Mouse (Mus musculus) neural tube, embryonic 14.5 days (tissue): ENCODE measurements around the gene Qrsl1. TPM values are rescaled to one million over a fixed set of nuclear protein-coding genes. Genes with fewer than 3 reads are reported as not detected.

Experiments used
- ATAC-seq: fragments of 200-750 bp; cut with Nextera tagmentation; 2 replicates; pipeline ENCODE4 v1.8.0; 2017; ENCODE audit warnings: low read depth, mild to moderate bottlenecking, moderate TSS enrichment, moderate library complexity
- H3K27ac ChIP-seq: fragments of 300-500 bp; sonication (generic); 2 replicates; pipeline ENCODE4 v1.5.1; 2014; ENCODE audit warnings: low read depth, mild to moderate bottlenecking, control low read depth, low read length, moderate library complexity, mixed read lengths
- H3K27me3 ChIP-seq: fragments of 300-500 bp; sonication (generic); 2 replicates; pipeline ENCODE4 v1.6.1; 2014; ENCODE audit warnings: low read length; ENCODE audit not compliant: control insufficient read depth, insufficient read depth
- H3K36me3 ChIP-seq: fragments of 300-500 bp; sonication (generic); 2 replicates; pipeline ENCODE4 v1.6.1; 2014; ENCODE audit warnings: low read length, mixed read lengths; ENCODE audit not compliant: control insufficient read depth, insufficient read depth
- H3K4me1 ChIP-seq: fragments of 300-500 bp; sonication (generic); 2 replicates; pipeline ENCODE4 v1.6.1; 2014; ENCODE audit warnings: low read length; ENCODE audit not compliant: control insufficient read depth, insufficient read depth
- H3K4me2 ChIP-seq: fragments of 300-500 bp; sonication (generic); 2 replicates; pipeline ENCODE4 v1.6.1; 2014; ENCODE audit warnings: mild to moderate bottlenecking, low read depth, low read length, control low read depth
- H3K4me3 ChIP-seq: fragments of 300-500 bp; sonication (generic); 2 replicates; pipeline ENCODE4 v1.5.1; 2014; ENCODE audit warnings: low read depth, low read length, control low read depth, mixed read lengths
- H3K9ac ChIP-seq: fragments of 300-500 bp; sonication (generic); replicated peaks from 2 replicates; pipeline ENCODE4 v1.6.1; 2014; ENCODE audit warnings: low read depth, mild to moderate bottlenecking, control low read depth, low read length, mixed read lengths
- H3K9me3 ChIP-seq: fragments of 300-500 bp; sonication (generic); 2 replicates; pipeline ENCODE4 v1.6.1; 2016; ENCODE audit warnings: low read length; ENCODE audit not compliant: control insufficient read depth
- WGBS: fragments of 180-500 bp; shearing (Covaris S2); extraction: QIAGEN DNeasy Blood & Tissue Kit; methylation state at CpG from one replicate; pipeline ENCODE4 v1.1.7; 2014; 5-methylcytosine and 5-hydroxymethylcytosine counted together
- polyA plus RNA-seq: library from polyadenylated mRNA; unstranded; fragments of >200 nt; fragmentation: Nextera tagmentation; extraction: Ambion mirVana; gene quantifications from 2 replicates; pipeline ENCODE4 v1.2.1, GENCODE M21; 2014

The Qrsl1 gene
- polyA plus RNA-seq, 1 experiment from 2014 or later, result 26.3 TPM

- 83% methylated on average over 2 of the region's 2 CpGs for WGBS
- no peak overlapping the region for H3K27ac ChIP-seq
- no peak for ATAC-seq
- H3K9ac ChIP-seq, result no peak overlapping the region
- no peaks in the 10 kb centered on the region for H3K4me1 ChIP-seq
- no peak overlapping the region for H3K4me3 ChIP-seq
- H3K27me3 ChIP-seq, result no peaks in the 10 kb centered on the region
- H3K9me3 ChIP-seq, result no peaks in the 10 kb centered on the region
- H3K4me2 ChIP-seq, result no peak overlapping the region
- no peaks in the 10 kb centered on the region for H3K36me3 ChIP-seq
These were observed 55.4 kb downstream of the Qrsl1 start for GRCm38 (mm10) chr10:43846141-43846622.

- no peaks in the 10 kb centered on the region for H3K4me1 ChIP-seq
- no peaks in the 10 kb centered on the region for H3K27me3 ChIP-seq
- no peaks in the 10 kb centered on the region for H3K9me3 ChIP-seq
- no peak for ATAC-seq
- no peak overlapping the region for H3K9ac ChIP-seq
- 82% methylated on average over 3 of the region's 3 CpGs for WGBS
- no peak overlapping the region for H3K27ac ChIP-seq
- H3K4me2 ChIP-seq, result no peak overlapping the region
- H3K36me3 ChIP-seq, result no peaks in the 10 kb centered on the region
- H3K4me3 ChIP-seq, result no peak overlapping the region
These were observed 56.1 kb downstream of the Qrsl1 start for GRCm38 (mm10) chr10:43845442-43845841.

- ATAC-seq, result no peak
- no peak overlapping the region for H3K4me3 ChIP-seq
- H3K27me3 ChIP-seq, result no peaks in the 10 kb centered on the region
- no peak overlapping the region for H3K9ac ChIP-seq
- no peaks in the 10 kb centered on the region for H3K36me3 ChIP-seq
- no peak overlapping the region for H3K27ac ChIP-seq
- WGBS, result 89% methylated on average over 5 of the region's 5 CpGs
- no peak overlapping the region for H3K4me2 ChIP-seq
- H3K9me3 ChIP-seq, result no peaks in the 10 kb centered on the region
- no peaks in the 10 kb centered on the region for H3K4me1 ChIP-seq
These were observed 60.1 kb downstream of the Qrsl1 start for GRCm38 (mm10) chr10:43841441-43841840.

GRCm38 (mm10) chr10:43832868-43833267, 68.7 kb downstream of the Qrsl1 start:
- Histone ChIP-seq H3K27ac (no peak overlapping the region), H3K27me3 (no peaks in the 10 kb centered on the region), H3K9ac (no peak overlapping the region), H3K4me3 (no peak overlapping the region), H3K9me3 (no peaks in the 10 kb centered on the region), H3K4me2 (no peak overlapping the region), H3K4me1 (no peaks in the 10 kb centered on the region), H3K36me3 (no peaks in the 10 kb centered on the region)
- ATAC-seq, result no peak
- WGBS, result 34% methylated on average over 5 of the region's 5 CpGs

GRCm38 (mm10) chr10:43830251-43831018, 71.1 kb downstream of the Qrsl1 start:
- Histone ChIP-seq H3K27me3 (no peaks in the 10 kb centered on the region), H3K4me1 (no peaks in the 10 kb centered on the region), H3K4me2 (no peak overlapping the region), H3K4me3 (no peak overlapping the region), H3K9ac (no peak overlapping the region), H3K27ac (no peak overlapping the region), H3K36me3 (no peaks in the 10 kb centered on the region), H3K9me3 (no peaks in the 10 kb centered on the region)
- 52% methylated on average over 17 of the region's 17 CpGs for WGBS
- ATAC-seq, result no peak

- no peak overlapping the region for H3K9ac ChIP-seq
- H3K4me1 ChIP-seq, result no peaks in the 10 kb centered on the region
- H3K4me3 ChIP-seq, result no peak overlapping the region
- H3K27me3 ChIP-seq, result no peaks in the 10 kb centered on the region
- no peaks in the 10 kb centered on the region for H3K9me3 ChIP-seq
- no peak overlapping the region for H3K27ac ChIP-seq
- WGBS, result 92% methylated on average over 10 of the region's 10 CpGs
- no peaks in the 10 kb centered on the region for H3K36me3 ChIP-seq
- no peak for ATAC-seq
- H3K4me2 ChIP-seq, result no peak overlapping the region
These were observed 72.9 kb downstream of the Qrsl1 start for GRCm38 (mm10) chr10:43828686-43829015.

GRCm38 (mm10) chr10:43827958-43828685, 73.4 kb downstream of the Qrsl1 start:
- no peak overlapping the region for H3K27ac ChIP-seq
- ATAC-seq, result no peak
- no peak overlapping the region for H3K4me2 ChIP-seq
- no peak overlapping the region for H3K4me3 ChIP-seq
- H3K27me3 ChIP-seq, result no peaks in the 10 kb centered on the region
- H3K4me1 ChIP-seq, result no peaks in the 10 kb centered on the region
- H3K9ac ChIP-seq, result no peak overlapping the region
- H3K36me3 ChIP-seq, result no peaks in the 10 kb centered on the region
- no peaks in the 10 kb centered on the region for H3K9me3 ChIP-seq
- 97% methylated on average over 10 of the region's 10 CpGs for WGBS

- WGBS, result 83% methylated on average over 14 of the region's 14 CpGs
- Histone ChIP-seq H3K36me3 (no peaks in the 10 kb centered on the region), H3K9me3 (no peaks in the 10 kb centered on the region), H3K4me3 (no peak overlapping the region), H3K4me1 (no peaks in the 10 kb centered on the region), H3K9ac (no peak overlapping the region), H3K27ac (no peak overlapping the region), H3K4me2 (no peak overlapping the region), H3K27me3 (no peaks in the 10 kb centered on the region)
- no peak for ATAC-seq
These were observed 74.5 kb downstream of the Qrsl1 start for GRCm38 (mm10) chr10:43826773-43827621.
